Mouse (Mus musculus) frontal cortex, postnatal 36 days (tissue): ENCODE measurements around the gene Mpped2.

Experiments used
- DNase-seq, 2 experiments: peaks; one replicate each; pipeline ENCODE4 v3.0.0; 2022; ENCODE audit warnings: low spot score in 2 of 2

Mpped2 gene

DNA sequence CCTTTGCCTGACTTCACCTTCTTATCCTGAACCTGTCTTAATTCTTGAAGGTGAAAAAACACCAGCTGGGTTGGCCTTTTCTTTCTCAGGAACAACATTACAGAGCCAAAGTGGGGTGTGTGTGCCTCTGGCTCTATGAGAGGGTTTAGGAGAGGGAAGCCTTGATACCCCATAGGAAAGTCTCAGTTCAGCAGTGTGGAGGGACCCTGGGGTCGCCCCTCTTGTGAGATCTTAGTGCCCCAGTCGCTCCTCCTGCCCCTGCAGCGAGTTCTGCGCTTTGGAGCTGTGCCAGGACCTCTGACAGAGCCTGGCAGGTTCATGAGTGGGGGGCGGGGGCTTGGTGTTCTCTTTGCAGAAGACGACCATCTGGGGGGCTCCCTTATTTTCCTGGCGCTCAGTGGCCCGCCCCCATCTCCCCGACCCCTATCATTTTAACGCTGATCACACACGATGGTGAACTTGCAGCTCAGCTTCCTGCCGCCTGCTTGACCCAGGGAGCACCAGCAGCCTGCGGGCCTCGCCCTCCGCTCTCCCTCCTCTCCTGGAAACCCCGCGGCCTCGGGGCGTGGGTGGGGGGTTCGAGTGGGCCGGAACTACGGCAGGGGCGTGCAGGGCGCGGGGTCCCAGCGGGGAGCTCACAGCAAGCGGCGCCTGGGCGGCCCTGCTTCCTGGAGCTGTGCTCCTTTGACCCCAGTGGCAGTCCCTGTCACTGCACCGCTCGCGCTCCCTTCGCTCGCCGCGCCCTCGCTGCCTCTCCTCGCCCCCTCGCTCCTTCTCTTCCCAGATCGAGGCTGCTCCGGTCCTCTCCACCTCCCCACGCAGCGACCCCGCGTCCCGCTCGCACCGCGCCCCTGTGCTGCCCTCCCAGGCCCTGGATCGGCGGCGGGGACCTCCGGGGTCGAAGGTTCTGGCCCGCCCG, at the start of gene Mpped2:
Gene Mpped2, plus strand, starts transcription at position 487 of the 919 bp plus-strand sequence.
- peak; percentile 50 to 59 for DNase-seq

GRCm38 (mm10) chr2:106644782-106645181, 48.3 kb upstream of the Mpped2 start:
- DNase-seq, result no peak

DNA sequence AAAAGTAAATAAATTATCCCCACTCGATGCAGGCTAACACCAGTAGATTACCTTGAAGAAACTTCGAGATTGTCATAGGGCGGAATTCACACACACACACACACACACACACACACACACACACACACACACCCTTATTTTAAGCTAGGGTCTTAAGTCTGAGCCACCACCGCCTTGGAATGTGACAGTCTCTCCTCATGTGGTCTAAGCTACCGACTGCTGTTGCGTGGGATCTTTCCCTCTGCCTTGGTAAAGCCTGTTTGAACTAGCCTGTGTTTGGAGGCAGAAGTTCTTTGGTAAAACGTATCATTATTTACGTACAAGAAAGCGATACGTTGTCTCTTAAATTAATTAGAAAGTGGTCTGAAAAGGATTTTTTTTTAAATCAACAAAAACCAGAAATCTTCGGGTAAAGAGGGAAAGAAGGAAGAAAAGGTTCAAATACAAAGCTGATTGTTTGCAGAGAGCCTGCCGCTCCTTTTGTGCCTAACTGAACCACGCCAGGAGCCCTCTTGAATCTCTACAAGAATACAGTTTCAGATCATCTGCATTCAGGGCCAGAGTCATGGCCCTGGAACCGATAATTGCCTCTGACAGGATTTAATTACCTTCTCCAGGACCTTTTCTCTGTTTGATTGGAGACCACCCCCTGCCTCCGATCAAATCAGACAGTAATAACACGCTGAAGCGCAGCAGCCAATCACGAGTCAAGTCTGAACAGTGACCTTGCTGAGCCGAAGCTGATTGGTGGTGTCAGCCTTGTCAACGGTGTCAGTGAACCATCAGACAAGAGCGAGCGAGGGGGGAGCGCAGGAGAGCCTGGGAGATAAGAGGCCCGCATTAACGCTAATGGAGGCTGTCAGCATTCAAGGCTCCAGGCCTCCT, 43.1 kb upstream of the Mpped2 start:
- peak; percentile 74 to 91 for DNase-seq

- DNase-seq, result no peak
Measured at GRCm38 (mm10) chr2:106652151-106652550, 40.9 kb upstream of the Mpped2 start.

- DNase-seq, result no peak
Measured at GRCm38 (mm10) chr2:106652741-106653140, 40.3 kb upstream of the Mpped2 start.

DNA sequence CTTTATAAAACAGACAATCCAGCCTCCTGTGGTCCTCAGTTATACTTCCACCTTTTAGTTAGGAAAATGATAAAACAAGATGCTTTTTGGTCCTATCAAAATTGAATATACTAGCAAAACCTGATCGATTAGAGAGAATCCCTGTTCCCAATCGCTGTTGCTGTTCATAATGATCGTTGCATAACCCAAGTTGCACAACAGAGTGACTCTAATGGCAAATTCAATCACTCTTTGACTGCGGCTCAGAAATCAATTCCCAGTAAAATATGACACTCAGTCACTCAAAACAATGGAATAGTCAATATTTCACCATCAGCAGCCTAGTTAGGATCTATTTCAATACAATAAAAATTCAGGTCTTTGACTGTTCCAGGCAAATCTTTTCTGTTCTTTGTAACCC, 39.8 kb upstream of the Mpped2 start:
- no peak for DNase-seq

DNA sequence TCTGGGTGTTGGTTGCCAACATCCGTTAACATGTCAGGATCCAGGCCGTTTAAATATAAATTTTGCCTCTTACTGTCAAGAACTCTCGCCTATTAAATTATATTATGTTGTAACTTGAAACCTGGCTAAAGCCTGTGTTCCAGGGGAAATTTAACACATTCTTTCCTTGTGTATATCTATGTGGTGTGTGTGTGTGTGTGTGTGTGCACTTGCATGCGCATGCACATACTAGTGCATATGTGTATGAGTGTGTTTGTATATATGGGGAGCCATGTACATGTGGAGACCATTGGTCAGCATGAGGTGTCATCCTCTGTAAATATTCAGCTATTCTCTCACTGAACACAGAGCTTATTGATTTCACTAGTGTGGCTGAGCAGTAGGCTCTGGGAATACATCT, 37.8 kb upstream of the Mpped2 start:
- DNase-seq, result no peak

DNA sequence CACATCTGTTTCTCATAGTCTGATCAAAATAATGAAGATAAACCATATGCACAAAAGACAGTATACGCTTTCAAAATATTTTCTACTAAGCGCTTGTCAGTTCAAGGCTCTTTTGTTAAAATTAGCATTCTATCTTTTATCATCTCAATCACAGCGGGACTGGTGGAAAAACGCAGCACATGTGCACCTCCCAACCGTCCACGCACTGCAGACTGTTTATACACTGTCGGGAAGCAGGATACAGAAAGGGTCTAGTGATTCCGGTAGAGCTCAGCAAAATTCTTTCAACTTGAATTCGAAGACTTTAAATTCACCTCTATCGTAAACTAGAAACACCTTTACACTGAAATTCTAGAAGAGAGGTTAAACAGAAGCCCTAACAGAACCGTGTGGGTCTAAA, 27.8 kb upstream of the Mpped2 start:
- DNase-seq, result no peak

- no peak for DNase-seq
Measured at GRCm38 (mm10) chr2:106674319-106674718, 18.8 kb upstream of the Mpped2 start.

GRCm38 (mm10) chr2:106677449-106677848, 15.6 kb upstream of the Mpped2 start:
- DNase-seq, result no peak

DNA sequence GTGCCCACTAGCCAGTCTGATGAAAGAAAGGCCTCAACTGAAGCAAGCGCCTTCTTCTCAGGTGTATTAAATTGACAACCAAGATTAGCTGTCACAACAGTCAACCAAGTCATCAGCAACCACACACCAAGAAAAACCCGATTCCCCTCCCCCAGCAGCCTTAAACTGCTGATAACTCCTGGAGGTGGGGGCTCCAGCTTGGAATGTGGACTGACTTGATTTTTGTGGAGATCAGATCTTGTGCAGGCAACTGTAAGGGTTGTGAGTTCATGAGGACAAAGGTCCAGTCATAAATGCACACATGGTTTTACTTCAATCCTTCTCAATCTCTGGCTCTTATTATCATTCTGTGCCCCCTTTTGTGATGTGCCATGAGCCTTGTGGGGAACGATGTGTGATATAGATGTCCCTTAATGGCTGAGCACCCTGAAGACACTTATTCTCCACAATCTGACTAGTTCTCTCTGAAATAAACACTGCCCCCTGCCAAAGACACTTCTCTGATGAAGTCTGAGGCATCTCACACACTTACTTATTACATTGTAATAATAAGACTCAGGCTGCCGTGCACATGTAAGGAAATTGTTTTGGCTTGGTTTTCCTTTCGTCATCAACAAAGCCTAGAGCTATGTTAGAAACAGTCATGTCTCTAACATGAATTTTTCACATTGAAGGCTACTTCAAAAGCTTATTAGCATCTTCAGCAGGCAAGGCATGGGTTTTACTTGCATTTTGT, 13.2 kb upstream of the Mpped2 start:
- no peak for DNase-seq

DNA sequence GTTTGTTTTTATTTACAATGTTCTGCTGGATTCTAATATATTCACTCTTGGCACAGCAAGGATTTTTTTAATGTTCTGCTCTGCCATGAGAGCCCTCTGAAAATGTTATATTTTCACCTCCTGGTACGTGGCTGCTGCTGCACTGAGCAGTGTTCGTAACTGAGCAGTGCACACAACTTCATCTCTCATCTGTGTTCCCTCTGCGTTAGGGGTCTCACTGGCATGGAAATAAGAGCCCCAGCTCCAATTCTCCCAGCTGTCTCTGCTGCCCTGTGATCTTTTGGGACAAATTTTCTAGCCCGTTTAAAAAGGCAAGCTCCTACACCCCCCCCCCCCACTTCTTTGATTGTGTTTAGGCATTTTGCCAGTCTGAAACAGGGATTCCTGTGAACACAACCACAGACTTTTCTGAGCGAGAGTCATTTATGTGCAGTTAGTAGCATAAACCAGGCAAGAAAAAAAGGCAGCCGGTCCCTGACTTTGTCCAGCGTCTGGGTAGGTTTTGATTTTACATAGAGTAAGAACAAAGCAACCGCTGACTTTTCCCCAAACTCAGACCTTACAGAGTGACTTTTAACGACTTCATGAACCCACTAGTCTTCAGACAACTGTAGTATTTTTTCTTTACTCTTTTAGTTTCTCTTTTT, 9.8 kb upstream of the Mpped2 start:
- DNase-seq, result no peak

GRCm38 (mm10) chr2:106683832-106684231, 9.2 kb upstream of the Mpped2 start:
- no peak for DNase-seq

DNA sequence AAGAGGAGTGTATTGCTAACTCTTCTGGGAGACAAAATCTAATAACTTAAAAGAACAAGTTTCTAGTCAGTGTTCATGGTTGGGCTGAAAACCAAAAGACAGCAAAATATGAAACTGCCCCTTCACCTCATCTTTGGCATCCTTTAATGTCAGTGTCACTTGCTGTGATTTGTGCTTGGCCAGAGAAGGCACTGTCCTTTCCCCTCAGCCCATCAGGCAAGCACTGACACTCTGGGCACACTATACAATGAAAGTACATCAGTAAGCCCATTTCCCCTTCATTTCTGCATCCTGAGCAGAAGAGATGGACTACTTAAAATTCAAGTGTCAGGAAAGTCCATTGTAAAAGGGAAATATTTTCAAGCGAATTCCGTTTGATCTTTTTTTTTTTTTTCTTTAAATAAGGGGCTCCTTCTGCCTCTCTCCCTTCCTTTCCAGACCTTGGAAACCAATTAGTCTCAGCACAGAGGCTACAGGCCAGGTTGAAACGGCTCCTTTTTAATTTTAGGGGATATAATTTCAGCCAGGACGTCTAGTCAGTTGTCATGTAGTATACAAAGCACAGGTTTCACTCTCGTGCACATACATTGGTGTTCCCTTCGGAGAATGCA, 1.2 kb upstream of the Mpped2 start:
- DNase-seq, result no peak

GRCm38 (mm10) chr2:106692405-106692782, 675 bp upstream of the Mpped2 start:
- DNase-seq, result no peak

DNA sequence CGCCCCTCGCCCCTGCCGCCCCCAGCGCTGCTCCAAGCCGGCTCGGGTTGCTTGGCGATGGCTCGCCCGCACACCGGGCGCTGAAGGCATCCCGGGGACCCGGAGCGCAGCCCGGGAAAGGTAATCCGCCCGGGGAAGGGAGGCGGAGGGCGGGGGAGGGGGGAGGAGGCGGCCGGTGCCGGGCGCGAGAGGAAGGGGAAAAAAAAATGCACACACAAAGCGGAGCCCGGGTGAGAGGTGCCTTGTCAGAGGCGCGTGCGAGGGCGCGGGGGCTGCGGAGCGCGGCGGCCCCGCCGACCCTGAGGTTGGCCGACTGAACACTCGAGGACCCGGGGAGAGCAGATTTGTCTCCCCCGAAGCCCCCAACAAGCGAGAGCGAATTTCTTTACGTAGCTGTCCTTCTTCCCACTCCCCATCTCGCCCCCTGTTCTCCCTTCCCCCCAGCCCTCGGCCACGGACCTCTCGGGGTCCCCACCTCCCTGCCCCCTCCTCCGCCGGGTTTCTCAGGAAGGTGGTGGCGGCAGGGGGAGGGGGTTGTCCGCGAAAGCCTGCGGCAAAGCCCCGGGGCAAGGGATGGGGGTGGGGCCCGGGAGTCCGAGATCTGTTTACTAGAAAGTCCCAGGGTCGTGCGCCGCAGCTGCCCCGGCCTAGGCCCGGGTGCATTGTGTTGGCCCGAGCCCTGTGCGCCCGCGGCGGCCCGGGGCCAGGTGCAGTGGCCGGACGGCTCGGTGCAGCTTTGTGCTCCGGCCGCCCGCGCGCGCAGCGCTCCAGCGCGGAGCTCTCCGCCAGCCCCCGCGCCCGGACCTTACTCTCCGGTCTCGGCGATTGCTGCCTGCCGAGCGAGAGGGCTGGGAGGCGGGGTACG, 865 bp downstream of the Mpped2 start:
- peak; percentile 59 to 61 for DNase-seq

GRCm38 (mm10) chr2:106694567-106694885, 1.5 kb downstream of the Mpped2 start:
- no peak for DNase-seq

DNA sequence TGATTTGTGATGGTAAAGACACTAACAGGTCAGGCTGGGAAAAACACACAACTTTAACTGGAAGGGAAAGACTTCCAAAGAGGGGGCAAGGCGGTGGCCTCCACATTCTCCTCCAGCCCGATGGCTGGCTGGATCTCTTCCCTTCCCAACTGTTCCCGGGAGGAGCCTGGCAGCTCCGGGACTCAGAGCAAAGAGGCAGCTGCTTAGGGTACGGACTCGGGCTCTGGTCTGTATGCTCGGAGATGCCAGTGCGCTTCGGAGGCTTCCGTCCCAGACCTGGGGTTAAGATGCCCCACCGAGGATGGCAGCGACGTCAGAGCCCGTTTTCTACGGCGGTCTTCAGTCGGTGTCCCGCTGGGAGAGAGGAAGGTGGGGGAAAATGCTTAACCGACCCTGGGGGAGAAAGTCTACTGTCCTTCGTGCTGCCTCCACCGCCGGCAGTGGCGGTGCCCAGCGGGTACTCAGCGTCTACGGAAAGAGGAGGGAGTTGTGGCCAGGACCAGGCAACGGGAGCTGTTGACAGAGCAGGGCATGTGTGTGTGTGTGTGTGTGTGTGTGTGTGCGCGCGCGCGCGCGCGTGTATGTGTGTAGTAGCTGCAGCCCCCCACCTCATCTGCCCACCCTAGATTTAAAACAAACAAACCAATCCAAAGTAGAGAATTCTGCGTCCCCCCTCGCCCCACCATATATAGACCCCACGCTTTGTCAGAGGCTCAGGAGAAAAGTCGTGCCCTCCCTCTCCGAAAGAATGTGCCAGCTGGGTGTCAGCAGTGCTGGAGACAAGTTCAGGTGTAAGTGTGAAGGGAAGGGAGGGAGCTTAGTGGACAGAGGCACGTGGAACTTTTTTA, 2.0 kb downstream of the Mpped2 start:
- peak; percentile 44 to 60 for DNase-seq

DNA sequence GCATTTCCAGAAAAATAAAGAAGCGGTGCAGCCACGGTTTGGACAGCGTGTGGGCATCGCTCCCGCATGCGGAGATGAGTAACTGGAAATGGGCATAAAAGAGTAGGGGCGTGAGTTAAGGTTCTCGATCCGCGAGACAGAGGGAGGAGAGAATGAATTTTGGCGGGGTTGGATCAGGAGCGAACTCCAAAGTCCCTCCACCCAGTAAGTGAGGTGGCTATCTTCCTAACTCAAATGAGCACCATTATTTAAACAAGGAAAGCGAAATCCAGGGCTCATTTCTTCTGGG, 2.6 kb downstream of the Mpped2 start:
- peak in 1 of 2 experiments; percentile 31 for DNase-seq
